Mouse (Mus musculus) cerebellum, adult 2 months (tissue): ENCODE measurements around the gene Neurl3.

Experiments
- CTCF ChIP-seq: fragments of 200-500 bp; IDR thresholded peaks from 2 replicates; pipeline ENCODE4 v1.5.1; 2011; ENCODE audit warnings: low read depth, mild to moderate bottlenecking, control low read depth, low read length, moderate library complexity, borderline replicate concordance; ENCODE audit not compliant: insufficient read depth
- POLR2A ChIP-seq: fragments of 200-500 bp; IDR thresholded peaks from 2 replicates; pipeline ENCODE4 v1.6.1; 2011; ENCODE audit warnings: low read length, control low read depth, borderline replicate concordance; ENCODE audit not compliant: insufficient read depth

DNA sequence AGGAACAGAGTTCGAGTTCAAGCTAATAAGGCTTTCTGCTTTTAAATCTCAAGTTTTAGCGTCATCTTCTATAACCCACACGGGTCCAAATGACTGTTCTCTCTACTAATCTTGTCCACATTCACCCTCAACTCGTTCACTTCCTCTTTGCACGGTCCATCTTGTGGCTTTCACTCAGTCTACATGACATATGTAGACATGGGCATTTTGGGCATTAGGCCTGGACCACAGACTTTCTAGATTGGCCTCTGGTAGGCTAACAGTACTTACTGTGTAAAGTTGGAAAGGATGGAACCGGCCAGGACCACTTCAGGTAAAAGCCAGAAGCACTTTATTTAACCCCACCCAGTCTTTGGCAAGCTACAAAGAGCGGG lies 32.6 kb upstream of the Neurl3 start:
- TF ChIP-seq CTCF (no peak), POLR2A (no peak)
